Mouse (Mus musculus) kidney, postnatal 14 days (tissue): ENCODE results near the gene Wfikkn1.
A peak's percentile ranks its signal among the peaks of the same experiment; 100 is the strongest.
"Not testable (repeated sequence)": the region's sequence is repeated elsewhere in the genome, so short reads cannot be mapped to it uniquely, and the experiment has no call there.

Experiments used
- DNase-seq: peaks from one replicate; pipeline ENCODE4 v3.0.0; 2022; ENCODE audit warnings: mixed read lengths

Wfikkn1 gene

DNA sequence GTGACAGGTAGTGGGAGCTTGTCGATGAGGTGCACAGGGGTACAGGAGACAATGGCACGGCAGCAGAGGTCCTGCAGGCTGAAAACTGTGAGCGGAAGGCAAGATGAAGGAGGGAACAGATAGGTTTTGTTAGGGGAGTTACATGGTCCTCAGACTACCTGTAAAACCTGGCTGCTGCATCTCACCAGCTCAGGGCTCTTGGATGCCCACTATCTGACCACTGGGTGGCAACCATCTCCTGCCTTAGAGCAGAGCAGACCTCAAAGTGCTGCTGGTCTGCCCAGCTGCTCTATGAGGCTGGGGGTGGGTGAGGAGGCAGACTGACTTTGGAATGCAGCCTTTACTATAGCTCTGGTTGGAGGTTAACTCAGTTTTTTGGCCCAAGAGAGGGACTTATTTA, 3.2 kb upstream of the Wfikkn1 start:
- DNase-seq, result no peak

DNA sequence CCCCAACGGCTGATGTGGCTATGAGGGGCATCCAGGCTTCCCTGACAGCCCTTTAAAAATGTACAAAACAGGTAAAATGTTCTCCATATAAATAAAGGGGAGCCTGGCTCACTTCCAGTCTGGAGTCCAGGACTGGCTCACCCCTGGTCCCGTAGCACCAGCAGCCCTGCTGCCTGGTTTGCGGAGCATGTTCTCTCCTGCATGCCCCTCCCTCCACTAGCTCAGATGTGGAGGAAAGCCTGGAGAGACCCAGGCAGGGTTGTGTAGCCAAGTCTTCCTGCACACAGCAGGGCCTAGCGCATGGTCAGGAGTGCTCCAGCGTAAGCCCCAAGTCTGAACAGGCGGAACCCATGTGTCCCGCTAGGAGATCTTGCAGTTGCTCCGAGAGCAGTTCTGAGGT, 2.6 kb upstream of the Wfikkn1 start:
- no peak for DNase-seq

DNA sequence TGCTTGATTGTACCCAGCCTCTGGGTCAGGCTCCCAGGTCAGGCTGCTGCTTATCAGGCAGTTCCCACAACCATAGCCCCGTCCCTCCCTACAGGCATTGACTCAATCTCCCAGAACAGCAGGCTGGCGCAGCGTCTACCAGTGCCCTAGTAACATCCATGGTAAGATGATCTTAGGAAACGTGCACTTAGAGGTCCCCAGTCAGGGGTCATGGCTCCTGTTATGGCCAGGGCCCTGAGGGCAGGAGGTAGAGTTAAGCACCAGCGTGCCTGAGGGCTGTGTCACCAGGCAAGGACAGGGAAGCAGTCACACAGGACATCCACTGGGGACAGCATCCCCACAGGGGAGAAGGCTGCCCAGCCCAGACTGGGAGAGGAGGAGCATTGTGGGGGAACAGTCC, 1.6 kb upstream of the Wfikkn1 start:
- no peak for DNase-seq

DNA sequence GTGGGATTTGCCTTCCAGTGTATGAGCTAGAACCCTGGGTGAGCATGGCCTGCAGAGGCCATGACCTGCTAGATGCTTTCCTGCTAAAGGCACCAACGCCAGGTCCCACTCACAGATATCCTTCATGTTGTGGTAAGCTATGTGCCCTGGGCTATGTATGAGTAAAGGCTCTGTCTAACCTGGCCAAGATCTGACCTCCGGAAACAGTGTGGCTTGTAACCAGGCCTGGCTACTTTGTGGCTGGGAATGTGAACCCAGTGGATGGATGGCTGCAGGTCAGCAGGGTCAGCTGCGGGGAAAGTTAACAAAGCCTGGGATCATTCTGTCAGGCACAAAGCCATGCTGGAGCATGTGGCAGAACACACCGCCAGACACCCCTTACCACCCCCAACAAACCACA, 1.0 kb upstream of the Wfikkn1 start:
- no peak for DNase-seq

DNA sequence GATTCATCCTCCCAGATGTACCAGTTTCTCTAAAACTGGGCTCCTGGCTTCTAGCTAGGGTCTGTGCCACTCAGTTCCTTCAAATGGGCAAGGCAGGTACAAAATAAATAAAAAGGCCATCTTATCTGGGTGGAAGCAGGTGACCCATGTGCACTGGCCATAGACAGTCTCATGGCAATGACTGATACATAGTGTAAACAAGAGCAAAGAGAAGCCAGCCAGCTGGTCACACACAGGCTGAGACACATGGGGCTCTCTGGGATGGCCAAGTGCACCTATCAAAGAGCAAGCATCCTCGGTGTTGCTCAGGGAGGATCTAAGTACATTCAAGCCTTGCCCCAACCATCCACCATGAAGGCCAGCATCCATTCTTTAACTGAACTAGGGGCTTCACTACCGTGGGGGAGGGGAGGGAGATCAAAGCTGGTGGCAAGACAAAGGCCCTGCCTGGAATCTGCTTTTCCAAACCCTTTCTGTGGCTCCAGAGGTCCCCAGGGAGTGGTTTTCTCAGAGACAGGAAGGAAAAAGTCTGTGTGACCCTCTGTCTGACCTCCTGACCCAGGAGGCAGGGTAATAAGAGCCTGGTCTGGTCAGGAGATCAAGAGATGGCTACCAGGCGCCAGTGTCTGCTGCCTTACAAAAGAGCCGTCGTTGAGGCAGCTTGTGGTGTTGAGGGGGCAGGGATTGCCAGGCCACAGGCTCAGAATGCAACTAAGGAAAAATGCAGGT, 419 bp upstream of the Wfikkn1 start:
- DNase-seq, result peak; percentile 43

DNA sequence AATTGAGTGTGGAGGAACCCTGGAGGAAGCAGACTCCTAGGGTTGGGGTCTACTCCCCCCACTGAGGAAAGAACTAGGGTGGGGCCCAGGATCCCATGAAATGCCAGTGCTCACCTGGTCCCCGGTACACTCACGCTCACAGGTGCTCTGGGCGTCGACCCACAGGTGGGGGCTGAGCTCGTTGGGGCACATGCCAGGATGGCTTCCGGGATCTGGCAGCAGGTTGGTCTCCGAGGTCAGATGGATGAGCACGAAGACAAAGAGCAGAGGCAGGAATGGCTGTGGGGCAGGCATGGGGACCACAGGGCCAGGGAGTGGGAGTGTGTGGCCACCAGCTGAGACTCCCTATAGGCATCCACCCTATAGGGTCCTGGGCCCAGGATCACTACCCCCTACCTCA, 908 bp downstream of the Wfikkn1 start:
- DNase-seq, result no peak

DNA sequence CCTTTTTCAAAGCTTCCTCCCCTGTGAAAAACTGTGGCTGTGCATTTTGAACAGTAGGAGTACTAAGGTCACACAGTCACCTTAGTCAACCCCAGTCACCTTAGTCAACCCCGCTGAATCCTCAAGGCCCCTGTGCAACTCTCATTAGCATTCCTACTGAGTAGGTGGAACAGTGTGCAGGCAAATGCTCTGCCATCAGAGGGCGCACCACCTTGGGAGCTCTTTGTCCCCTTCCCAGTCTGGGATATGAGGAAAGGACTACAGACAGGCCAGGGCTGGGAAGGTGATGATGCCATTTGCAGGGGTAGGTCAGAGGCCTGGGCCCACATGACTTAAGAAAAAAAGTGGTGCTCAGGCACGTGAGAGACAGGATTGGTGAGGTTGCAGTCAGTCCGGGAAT, 1.4 kb downstream of the Wfikkn1 start:
- peak; percentile 76 for DNase-seq

DNA sequence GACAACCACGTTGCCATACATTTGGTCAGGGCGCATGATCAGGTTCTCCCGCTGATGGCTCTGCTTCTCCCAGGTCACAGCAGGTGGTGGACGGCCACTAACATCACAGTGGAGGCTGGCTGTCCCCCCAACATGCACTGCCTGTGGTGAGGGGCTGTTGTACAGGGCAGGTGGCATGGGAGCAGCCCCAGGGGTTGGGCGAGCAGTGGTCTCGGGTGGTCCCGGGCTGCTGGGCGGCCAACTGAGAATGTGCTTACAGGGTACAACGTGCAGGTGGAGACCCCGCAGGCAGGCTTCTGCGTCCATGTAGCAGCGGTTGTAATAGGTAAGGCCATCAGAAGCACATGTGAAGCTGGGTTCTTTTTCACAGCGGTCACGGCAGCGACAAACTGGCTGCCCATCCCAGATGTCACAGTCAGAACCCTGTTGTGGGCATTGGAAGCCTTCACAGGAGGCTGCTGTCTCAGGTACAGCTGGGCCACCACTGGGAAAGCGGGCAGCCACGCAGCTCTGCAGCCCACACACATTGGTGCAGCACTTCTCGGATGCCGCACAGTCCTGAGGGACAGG, 2.0 kb downstream of the Wfikkn1 start:
- DNase-seq, result no peak

DNA sequence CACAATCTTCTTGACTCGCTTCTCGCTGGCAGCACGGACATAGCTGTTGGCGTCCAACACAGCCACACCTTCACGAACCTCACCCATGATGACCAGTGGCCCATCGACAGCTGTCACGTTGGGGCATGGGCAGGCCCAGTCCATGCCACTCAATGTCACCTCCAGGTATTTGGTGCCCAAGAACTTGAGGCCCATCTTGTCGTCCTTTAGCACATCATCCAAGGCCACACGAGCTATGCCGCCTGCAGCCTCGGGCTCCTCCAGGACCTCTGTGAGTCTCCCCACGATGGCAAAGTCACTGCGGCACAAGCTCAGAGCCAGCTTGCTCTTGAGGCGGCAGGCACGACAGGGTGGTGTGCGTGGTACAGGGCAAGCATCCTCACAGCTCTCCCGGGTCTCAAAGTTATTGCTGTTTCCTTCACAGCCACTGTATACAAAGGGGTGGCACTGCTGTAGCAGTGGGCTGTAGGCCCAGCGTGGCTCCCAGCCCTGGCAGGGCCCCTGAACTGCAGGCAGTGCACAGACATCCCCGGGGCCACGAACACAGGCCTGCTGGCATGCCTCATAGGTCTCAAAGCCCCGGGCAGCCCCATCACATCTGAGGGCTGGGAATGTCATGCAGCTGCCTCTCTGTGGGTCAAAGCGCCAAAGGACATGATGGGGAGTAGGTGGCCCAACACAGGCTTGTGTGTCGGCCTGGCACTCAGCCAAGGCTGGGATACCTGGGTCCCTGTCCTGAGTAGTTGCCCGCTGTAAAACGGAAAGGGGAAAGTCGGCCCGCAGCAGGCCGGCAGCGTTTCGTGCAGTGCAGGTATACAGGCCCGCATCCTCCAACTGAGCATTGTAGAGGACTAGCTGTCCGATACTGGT, 2.7 kb downstream of the Wfikkn1 start:
- DNase-seq, result no peak

DNA sequence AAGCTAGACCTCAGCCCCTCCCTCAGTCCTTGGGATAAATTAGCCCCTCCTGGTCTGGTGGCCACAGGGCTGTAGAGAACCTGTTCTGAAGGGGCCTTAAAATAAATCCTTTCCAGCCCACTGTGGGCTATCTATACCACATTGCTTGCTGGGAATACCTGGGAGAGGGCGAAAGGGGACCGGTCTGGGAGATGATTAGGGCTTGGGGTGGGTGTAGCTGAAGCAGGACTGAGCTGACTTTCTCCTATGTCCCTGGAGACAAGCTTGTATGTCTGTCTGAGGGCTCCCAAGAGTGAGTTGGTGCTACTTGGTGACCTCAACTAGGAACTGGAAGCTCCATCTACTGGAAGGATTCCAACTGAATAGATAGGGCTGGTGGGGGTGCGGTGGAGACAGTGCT, 3.6 kb downstream of the Wfikkn1 start:
- no peak for DNase-seq

DNA sequence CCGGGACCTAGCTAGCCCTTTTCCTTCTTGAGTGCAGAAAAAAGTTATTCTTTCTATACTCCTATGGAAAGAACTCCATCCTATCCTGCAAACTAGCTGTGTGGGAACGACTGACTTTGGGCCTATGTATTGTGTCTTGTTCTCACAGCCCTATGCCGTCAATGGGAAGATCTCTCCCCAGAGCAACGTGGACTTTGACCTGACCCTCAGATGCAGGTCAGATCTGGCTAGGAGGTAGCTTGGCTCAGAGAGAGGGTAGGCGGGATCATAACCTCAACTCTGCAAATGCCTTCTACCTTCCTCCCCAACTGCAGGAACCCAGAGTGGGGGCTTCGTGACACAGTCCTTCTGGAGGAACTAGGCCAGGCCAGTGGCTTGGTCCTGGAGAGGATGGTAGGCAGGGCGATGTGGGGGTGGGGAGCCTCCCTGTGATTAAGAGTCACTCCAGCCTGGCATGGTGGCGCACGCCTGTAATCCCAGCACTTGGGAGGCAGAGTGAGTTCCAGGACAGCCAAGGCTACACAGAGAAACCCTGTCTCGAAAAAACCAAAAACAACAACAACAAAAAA, 4.2 kb downstream of the Wfikkn1 start:
- peak; percentile 79 for DNase-seq

DNA sequence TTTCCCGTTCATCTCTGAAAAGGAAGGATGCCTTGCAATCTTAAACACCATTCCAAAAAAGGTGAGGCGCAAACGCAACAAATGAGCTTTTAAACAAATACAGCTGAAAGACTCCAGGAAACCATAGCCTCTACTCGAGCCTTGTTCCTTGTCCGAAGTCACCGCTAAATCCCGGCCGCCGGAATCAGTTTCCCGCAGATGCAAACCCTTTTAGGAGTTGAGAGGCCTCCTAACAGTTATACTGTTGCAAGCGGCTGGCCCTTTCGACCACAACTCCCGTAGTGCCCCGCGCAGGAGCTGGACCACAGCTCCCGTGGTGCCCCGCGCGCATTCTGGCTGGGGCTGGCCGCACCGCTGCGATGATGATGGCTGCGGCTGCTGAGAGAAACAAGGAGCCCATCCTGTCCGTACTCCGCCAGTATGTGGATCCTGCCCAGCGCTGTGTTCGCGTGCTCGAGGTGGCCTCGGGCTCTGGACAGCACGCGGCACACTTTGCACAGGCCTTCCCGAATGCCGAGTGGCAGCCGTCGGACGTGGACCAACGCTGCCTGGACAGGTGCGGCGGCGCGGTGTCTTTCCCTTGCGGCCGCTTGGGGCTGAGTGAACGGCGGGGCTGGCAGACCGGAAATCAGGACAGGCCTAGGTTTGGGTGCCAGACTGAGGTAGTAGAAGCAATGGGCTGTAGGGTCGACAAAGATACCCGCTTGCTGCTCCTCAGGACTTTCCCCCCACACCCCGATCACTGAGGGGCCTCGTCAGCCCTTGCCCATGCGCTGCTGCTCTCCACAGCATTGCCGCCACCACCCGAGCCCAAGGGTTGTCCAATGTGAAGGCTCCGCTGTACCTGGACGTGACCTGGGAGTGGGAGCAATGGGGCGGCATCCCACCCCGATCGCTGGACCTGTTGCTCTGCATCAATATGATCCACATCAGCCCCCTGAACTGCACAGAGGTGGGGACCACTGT, 5.2 kb downstream of the Wfikkn1 start:
- DNase-seq, result peak; percentile 93

DNA sequence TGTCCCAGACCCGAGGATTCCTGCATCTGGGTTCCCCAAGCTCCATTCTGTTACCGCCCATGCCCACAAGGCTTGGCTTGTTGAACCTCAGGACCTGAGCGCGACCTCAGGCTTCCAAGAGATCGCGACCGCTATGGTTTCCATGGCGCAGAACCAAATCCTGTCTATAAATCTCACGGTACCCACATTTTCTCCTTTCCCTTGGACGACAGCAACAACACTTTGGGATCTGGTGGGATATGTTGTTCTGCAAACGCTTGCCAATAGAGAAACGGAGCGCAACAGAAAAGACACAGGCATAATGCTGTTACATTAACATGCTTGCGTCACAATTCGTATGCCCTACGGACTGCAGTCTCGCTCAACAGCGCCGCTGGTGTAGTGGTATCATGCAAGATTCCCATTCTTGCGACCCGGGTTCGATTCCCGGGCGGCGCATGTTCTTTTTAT, 5.9 kb downstream of the Wfikkn1 start, which contains the start of gene Mettl26:
Mettl26 (plus strand) TSS at position 354 of the 450 bp plus-strand sequence.
- DNase-seq, result peak; percentile 94

DNA sequence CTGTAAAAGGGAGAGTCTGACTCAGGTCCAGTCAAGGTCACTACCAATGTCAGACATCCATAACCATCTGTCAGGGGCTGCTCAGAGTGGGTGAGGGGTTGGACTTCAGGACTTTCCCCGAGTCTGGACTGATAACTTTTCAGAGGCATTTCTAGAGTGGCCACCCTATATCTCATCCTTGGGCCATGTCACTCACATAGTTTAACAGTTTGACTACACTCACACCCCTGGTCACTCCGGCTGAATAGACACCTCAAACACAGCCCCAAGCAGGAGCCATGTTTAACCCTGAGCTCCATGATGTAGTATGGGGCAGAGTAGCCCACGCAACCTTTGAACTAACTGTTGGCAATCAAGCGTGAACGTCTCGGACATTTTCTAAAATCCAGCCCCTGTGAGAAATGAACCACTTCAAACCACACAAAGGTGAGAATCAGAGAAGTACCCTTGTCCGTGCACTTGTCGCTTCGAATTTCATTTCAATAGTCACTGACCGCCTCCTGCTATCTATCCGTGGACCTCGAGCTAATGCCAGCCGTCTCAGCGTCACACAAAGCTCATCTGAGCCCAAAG, 6.4 kb downstream of the Wfikkn1 start:
- DNase-seq, result peak; percentile 50

DNA sequence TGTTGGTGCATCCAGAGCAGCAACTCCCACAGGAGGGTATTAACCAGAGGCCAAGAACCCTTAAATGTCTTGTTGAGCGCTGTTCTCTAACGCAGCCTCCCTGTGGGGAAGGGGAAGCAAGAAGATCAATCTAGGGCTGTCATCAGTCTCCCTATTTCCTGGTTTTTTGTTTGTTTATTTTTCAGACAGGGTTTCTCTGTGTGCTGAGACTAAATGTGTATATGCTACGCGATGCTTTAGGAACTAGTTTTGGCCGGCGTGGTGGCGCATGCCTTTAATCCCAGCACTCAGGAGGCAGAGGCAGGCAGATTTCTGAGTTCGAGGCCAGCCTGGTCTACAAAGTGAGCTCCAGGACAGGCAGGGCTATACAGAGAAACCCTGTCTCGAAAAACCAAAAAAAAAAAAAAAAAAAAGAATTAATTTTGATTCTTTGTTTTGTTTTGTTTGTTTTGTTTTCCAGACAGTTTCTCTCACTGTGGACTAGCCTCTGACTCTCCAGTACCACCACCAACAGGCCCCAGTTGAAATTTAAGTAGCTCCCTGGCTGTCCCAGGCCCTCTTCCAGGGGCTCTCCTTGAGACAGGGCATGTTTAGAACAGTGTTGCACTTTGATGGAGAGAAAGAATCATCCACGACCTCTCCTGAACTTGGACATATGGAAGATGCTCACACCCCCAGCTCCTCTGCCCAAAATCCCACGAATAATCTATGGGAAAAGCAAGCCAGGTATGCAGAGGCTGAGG, 7.1 kb downstream of the Wfikkn1 start:
- DNase-seq, result no peak

DNA sequence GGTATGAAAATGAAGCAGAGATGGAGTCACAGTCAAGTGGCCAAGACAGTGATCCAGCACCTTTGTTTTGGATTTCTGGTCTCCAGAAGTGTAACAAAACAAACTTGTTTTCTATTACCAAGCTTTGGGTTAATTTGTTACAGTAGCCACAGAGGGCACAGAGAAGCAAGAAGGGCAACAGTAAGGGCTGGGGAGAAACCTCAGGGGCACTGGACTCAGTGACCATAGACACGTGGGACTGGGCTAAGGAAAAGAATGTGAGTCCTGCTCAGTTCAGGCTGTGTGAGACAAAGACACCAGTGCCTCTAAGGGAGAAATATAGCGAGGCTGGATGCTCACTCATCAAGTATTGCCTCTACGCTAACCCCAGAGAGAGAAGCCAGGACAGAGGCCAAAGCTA, 8.0 kb downstream of the Wfikkn1 start:
- no peak for DNase-seq

DNA sequence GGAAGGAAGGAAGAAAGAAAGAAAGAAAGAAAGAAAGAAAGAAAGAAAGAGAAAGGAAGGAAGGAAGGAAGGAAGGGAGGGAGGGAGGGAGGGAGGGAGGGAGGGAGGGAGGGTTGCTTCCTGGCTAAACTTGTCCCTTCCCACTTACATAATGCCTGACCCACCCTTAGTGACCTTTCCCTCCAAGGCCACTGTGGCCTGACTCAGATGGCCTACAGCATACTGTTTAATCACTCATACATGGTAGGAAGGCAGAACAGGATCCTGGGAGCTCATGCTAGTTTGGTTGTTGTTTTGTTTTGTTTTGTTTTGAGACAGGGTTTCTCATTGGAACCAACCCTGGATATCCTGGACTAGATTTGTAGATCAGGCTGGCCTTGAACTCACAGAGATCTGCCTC, 9.1 kb downstream of the Wfikkn1 start:
- DNase-seq, result not testable (repeated sequence)

DNA sequence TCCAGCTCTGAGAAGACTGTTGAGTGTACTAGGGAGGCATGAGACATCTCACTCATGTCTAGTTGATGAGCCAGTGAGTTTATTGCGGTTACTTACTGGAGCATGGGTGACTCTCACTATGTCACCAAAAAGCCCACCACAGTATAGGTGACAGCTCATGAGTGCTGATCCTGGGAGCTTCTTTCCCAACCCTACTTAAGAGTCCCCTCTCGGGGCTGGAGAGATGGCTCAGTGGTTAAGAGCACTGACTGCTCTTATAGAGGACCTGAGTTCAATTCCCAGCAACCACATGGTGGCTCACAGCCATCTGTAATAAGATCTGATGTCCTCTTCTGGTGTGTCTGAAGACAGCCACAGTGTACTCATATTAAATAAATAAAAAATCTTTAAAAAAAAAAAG, 10.7 kb downstream of the Wfikkn1 start:
- DNase-seq, result no peak

DNA sequence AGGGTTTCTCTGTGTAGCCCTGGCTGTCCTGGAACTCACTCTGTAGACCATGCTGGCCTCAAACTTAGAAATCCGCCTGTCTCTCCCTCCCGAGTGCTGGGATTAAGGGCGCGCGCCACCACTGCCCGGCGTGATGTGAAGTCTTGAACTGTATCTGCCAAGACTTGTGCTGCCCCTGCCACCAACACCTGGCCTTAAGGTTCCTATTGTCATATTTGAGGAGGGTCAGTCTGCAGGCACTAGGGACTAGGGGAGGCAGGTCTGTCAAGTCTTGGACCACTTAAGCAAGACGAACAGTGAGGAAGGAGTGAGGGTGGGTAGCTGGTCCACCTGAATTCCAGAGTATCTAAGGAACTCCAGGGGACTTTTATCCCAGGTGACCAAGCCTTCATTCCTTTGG, 11.2 kb downstream of the Wfikkn1 start:
- no peak for DNase-seq

DNA sequence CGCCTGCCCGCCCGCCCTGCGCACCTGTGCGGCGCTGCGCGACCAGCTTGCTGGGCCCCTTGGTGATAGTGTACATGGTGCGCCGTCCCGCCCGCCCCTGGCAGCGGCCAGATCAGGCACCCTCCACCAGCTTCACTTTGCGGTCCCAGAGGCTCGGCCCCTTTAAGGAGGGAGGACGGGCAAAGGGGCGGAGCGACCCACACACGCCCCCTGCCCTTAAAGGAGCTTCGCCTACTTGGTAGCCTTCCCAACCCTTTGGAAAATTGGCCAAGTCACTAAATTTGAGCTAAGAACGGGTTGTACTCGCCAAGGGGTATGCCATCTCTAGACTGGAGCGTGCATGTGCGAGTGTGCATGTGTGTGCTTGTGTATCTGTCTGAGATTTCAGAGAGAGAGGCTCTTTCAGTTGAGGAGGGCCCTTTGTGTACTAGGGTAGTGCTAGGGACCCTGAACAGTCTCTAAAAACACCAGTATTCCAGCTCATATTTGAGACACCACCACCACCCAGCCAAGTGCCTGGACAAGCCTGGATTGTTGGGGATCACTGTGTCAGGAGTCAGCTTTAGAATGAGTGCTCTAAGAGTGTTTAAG, 12.0 kb downstream of the Wfikkn1 start, which contains the start of gene Mcrip2:
Mcrip2 (minus strand) TSS at position 164 of the 591 bp plus-strand sequence.
- DNase-seq, result peak; percentile 92
